Mouse (Mus musculus) adrenal gland, postnatal 25 days (tissue): ENCODE data around the gene Mob2. TPM values are rescaled to one million over a fixed set of nuclear protein-coding genes. Genes with fewer than 3 reads are reported as not detected.

Source experiments
- DNase-seq: peaks from one replicate; pipeline ENCODE4 v3.0.0; 2021; ENCODE audit warnings: mixed read lengths
- total RNA-seq: library from RNA; stranded (reverse); gene quantifications from 2 replicates; pipeline ENCODE4 v1.2.3, GENCODE M21; 2021

The Mob2 gene
- total RNA-seq, 1 experiment from 2014 or later = 56.9 TPM

DNA sequence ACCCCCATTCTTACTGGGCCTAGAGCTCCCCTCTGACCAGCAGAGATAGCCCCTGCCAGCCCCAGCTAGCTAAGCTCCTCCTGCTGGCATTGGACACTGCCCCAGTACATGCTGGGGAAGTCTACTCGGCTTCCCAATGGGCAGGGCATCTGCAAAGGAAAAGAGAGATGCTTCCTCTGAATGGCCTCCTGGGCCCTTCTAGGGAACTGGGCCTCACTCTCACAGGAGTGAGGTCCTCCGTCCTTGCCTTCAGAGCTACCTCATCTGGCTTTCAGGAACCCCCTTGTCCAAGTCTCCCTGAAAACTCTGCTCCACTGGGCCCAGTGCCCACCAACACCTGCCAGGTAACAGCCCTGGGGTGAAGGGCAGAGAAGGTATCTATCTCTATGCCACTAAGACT lies 20.0 kb upstream of the Mob2 start:
- DNase-seq = no peak

GRCm38 (mm10) chr7:142079365-142079764 lies 18.5 kb upstream of the Mob2 start:
- DNase-seq = no peak

DNA sequence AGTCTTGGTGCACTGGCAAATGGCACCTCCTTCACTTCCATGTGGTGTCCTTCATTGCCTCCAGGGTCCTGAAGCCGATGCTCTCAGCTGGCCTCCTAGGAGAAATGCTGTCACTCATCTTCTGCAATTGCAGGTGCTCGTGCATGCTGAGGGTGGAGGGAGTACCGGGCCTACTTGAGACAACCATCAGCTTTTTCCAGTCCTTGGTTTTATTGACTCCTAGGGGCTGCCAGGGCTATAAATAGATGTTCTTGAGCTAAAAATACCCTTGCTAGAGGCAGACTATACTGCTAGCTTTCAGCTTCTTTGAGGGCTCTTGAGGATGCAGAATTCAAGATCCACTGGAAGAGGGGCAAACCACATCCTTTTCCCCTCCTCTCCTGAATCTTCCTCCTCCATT lies 16.3 kb upstream of the Mob2 start:
- DNase-seq = no peak

DNA sequence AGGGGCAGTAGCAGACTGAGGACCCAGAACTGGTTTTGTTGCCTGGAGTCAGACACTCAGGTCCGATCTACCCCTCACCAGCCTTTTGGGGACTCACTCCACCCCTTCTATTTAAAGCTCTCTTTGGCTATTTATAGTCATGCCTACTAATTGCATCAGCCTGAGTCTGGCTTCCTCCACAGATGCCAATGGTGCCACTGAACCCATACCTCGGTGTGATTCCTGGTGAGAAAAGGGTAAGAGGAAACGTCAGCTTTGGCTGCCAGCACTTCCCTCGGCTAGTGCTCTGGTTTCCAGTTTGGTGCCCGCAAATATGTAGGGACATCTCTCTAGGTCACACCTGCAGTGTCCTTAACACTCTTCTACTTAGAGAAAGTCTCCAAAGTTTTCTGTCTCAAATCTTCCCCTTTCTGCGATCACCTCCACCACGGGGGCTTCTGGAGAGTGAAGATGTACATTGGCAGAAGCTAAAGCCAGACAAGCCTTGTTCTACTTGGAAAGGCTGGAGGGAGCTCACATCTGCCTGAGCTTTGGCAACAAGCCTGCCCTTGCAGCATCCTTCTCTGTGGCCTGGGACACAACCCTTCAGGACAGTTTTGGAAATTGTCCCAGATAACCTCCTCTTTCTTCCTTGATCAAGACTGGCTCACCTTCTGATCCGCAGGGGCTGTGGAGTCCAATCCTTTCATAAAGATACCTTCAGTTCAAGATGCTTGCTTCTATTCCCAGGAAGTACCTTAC lies 13.5 kb upstream of the Mob2 start:
- DNase-seq = no peak

DNA sequence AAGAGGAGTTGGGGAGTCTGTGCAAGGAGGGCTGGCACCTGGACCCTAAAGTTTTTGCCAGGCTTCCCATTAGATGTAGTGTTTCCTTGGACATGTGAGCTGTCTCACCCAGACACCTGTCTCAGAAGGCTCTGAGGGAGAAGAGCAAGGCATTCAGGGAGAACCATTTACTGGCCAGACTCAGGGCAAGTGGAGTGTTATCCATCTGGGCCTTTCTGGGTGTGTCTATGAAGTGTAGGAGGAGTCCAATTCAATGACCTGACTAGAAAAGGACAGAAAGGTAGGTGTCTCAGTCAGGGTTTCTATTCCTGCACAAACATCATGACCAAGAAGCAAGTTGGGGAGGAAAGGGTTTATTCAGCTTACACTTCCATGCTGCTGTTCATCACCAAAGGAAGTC lies 10.9 kb upstream of the Mob2 start:
- DNase-seq = no peak

DNA sequence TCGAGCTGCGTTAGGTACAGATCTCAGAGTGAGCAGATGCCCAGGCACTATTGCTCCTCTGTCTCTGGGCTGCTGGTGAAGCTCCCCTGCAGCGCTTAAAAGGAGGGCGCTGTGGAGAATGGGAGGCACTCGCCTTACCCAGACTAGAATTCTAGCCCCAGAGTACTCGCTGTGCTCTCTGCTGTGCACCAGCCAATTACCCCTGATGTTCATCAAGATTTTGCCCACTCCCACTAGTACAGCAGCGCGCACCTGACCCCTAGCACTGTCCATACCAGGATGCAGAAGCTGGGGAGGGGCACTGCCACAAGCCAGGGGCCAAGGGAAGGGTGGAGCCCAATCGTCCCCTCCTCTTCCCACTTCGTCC lies 10.3 kb upstream of the Mob2 start:
- DNase-seq = no peak

DNA sequence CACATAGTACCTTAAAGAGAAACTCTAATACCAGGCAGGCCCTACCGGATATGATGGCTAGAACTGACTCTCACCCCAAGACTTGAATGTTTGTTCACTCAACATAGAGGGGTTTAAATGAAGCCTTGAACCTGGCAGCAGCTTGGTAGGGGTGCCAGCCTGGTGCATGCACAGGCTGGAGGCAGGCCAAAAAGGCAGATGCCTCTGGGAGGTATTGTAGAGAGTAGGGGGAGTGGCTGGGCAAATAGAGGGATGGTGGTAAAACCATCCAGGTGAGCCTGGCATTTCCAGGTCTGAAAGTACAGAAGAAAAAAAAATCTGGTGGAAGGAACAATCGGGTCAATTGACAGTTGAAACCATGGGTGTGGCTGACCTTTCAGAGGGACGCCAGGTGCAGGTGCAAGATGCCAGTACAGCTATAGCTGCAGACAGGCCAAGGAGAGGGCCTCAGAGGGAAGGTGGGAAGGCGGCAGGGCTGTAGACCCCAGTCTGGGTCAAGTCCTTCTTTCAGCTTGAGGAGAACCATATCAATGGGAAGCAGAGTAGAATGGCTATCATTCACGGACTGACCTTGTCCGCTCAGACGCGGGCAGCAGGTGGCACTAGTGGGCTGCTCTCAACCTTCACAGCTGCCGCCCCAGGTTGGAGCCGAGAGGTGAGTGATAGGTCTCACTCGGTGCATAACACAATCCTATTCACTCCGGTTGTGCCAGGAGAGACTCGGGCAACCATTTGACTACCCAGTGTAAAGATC lies 9.8 kb upstream of the Mob2 start:
- peak; percentile 79 for DNase-seq

DNA sequence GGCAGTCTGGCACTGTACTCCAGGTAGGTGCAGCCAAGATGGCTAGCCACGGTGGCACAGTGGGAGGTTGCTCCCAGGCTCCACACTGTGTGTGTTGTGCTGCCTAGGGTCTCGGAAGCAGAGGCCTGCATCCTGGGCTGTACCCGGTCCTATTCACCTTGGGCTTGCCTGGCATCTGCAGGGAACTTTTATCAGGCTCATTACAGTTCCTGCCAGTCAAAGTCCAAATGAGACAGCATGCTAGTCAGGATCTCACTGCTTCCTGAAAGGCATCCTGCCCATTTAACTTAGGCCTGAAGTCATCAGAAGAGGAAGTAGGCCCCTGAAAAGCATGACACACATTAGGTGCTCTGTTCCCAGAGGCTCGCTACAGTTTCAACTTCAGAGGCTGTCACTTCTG lies 7.6 kb upstream of the Mob2 start:
- DNase-seq = no peak

GRCm38 (mm10) chr7:142060185-142060930 lies 507 bp downstream of the Mob2 start:
- DNase-seq = peak; percentile 30

- DNase-seq = no peak
Observed at GRCm38 (mm10) chr7:142059024-142059423, 1.8 kb downstream of the Mob2 start.

DNA sequence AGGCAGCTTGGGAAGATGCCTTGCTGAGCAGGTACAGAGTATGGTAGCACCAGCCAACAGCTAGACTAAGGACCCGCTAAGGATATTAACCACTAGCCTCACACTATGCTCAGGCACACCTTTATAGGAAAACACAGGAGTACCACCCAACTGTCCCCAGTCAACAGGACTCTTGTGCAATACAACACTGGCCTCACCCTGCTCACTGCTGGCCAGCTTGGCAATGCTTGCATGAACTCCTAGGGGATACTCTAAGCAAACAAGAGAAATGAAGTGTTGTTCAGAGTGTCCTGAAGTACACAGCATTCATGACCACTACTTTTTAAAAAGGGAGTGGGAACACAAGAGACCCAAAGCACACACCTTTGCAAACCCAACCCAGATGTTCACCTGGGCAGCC lies 3.7 kb downstream of the Mob2 start:
- DNase-seq = no peak

DNA sequence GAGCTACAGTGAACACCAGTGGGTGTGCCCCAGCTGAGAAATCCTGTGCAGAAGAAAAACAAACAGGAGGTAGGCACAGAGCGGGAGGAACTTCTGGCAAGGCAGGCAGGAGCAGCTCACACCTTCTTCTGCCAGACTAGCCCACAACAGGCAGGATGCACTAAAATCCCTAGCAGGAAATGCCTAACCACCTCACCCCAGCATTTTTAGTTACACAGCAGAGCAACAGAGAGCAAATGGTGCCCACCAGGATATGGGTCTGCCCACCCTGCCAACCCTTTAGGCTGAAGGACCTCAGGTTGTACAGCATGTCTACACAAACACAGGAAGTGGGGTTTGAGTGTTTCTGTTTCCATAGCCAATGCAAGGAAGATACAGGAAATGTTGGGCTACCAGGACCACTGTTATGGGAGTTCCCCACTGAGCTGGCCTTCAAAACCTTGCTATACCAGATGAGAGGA lies 4.2 kb downstream of the Mob2 start:
- DNase-seq = no peak

DNA sequence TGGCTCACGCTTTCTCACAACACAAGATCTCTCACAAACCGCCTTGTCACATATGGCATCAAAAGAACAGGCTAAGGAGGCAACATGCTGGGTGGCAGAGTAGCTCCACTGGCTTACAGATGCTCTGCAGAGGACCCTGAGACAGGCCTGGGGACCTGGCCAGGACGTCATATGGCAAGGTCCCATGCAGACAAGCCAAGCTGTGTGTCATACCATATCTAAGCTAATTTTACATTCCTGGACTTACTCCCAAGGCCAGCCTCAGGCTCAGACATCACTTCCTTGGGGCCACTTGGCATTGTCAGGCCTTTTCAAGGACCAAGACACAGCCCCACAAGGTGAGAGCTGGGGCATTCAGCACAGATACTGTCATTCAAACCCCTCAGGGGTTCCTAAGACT lies 5.4 kb downstream of the Mob2 start:
- peak; percentile 51 for DNase-seq

DNA sequence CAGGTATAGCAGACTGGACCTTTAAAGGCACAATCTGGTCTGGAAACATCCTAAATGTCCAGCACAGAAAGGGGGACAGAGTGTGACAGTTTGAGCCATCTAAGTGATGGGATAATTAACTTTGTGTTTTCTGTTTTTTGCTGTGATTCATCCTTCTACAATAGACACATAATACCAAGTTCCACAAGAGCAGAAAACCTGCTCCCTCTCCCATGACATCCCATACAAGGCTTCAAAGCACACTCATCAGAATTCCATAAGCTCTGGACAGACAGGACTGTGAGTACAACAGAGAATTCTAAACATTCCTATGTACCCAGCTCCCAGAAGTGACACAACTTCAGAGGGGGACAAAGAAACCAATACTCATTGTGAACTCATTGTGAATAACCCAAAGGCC lies 10.3 kb downstream of the Mob2 start:
- DNase-seq = no peak

DNA sequence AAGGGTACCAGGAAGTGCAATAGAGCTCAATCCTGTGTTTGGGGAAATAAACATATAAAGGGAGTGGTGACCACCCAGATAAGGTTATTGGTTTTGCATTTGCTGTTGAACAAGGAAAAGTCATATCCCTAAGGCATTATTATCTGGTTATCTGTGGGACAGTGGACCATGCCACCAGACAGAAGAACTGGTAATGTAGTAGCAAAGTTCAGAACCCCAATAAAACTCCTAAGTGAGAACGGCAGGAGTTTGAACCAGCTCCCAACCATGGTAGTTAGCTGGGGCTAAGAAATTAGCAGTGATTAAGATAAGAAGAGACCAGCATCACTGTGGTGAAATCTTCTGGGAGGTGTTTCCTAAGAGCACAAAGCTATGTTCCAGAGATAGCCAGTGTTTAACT lies 14.9 kb downstream of the Mob2 start:
- no peak for DNase-seq

DNA sequence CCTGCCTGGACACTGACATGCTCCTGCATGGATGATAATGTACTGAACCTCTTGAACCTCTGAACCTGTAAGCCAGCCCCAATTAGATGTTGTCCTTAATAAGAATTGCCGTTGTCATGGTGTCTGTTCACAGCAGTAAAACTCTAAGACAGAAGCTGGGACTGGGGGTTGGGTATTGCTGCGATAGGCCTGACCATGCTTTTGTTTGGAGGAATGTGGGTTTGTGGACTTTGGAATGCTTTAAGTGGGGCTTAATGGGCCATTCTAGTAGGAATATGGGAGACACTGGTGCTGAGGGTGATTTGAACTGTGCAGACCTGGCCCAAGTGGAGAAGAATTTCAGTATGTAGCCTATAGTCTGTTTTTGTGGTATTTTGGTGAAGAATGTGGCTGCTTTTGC lies 15.5 kb downstream of the Mob2 start:
- no peak for DNase-seq

GRCm38 (mm10) chr7:142040756-142041155 lies 20.1 kb downstream of the Mob2 start:
- DNase-seq = no peak

DNA sequence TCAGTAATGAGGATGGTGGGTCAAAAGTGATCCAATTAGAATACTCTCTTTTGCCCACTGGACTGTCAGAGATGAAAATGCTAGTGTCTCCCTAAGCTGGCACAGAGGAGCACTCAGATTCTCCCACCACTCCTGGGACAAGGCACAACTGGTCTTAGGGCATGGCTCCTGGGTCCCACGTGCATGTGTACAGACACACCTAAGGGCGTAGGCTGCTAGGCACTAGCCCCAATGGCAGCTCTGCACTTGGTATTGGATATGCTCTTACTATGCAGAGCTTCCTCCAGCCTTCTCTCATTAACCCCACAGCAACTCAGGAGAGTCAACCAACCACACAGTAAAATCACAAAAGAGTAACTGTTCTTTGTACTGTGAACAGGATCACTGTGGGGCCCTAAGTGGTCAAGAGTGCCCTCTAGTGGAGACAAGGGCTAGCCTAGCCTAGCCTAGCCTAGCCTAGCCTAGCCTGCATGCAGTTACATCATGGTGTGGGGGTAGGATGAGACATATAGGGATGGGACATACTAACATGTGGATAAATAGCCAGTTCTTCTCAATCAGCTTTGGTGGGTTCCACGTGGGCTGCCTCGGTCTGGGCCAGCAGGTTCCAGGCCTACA lies 23.2 kb downstream of the Mob2 start:
- peak; percentile 32 for DNase-seq

DNA sequence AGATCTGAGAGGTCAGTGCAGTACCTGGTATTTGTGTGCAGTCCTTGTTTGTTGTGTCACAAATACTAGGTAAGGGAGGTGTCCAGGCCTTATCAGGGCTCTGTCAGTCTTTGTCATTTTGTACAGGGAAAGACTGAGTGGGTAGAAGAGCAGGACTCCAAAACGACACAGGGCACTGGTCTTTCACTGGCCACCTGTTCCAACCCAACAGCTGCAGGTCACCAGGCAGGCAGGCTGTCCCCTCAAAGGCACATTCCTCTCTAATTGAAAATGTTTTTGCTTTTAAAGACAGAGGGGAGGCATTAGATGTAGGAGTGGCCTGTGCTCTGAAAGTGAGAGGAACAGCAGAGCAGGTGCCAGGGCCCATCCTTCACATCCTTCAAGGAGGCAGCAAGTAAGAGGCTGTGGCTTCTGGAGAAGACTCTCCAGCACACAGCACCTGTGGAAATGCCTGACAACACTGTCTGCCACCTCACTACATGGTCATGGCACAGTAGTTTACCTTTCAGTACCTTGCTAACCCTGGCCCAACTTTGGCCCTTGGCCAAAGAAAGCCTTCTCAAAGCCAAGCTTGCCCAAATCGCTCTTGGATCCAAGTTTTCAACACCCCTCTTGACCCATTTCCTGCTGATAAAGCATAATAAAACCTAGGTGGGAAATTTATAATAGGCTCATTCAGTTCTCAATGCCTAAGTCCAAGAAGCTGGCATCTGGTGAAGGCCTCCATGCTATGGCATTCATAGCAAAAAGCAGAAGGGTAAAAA lies 25.6 kb downstream of the Mob2 start:
- no peak for DNase-seq

DNA sequence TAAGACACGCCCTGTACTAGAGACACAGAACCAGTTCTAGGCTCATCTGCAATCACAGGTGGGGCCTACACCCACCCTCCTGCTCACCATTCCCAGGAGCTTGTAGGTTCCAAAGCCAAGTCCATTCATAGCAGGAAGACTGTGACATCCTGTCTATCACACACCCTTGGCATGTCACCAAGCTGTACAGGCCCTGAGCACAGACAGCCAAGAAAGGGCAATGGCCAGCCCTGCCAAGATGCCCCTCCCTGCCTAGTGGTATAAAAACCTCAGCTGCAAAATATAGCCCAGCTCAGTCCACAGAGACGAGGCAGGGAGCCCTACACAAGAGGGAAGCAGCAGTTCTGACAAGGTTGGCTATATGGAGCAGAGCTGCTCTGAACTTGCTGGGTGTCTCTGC lies 26.7 kb downstream of the Mob2 start:
- peak; percentile 13 for DNase-seq

DNA sequence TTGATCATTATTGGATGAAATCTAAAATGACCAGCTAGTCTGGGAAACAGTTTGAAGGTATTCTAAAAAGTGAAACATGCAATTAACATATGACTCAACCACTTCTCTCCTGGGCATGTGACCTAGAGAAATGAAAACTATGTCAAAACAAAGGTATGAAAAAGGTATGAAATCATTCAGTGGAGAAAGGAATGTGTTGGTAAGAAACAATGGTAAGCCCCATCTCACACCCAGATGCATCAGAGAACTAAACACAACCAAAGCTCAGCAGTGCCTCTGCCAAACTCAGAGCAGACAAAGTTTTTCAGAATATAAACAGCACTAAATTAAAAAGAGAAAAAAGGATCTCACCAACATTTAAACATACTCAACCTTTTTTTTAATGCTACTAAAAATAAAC lies 30.8 kb downstream of the Mob2 start:
- no peak for DNase-seq

DNA sequence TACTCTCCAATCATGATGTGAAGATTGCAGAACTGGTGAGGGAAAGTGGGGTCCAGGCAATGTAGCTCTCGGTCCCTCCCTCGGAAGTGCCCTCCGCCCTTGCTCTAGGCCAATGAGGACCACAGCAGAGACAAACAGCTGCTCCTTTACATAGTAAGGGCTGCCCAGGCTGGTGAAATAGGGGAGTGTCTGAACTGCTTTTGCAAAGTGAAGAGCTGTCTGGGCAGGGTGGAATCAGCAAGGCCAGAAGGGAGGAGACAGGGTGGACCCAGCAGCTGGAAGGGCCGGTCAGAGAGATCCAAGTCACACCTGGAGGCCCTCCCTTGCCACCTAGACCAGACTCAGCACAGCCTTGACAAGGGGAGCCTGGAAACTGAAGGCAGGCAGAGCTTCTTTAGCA lies 34.9 kb downstream of the Mob2 start:
- no peak for DNase-seq
